15 mouse cellular contexts compared by ENCODE assay signal in genomic region chr5:113929526-113929925, GRCm38 (mm10). TPM values are rescaled to one million over a fixed set of nuclear protein-coding genes. Genes with fewer than 3 reads are reported as not detected.
DNase-seq lines count a peak whose midpoint lies in the region; ATAC-seq and TF ChIP-seq lines count a peak whose summit lies in the region.
"Had no signal": no experiment of that assay in that cellular context is flagged by ENCODE, and none has a peak within 500 bp of the region (broad histone marks: within the 10 kb centered on the region; RNA-seq: fewer than 3 reads in every experiment).

No protein-coding gene starts in this region.

- TF ChIP-seq CTCF in kidney, postnatal 0 days (IDR thresholded peaks at IDR 0.05; ENCODE audit: low read depth), result peak; percentile 35; the same call in 1 of the 2 replicates

- no peaks in the 10 kb centered on the region for H3K36me3 ChIP-seq in heart, embryonic 11.5 days (ENCODE audit: control insufficient read depth, insufficient read depth, low read length)
- no peaks in the 10 kb centered on the region for H3K36me3 ChIP-seq in kidney, postnatal 0 days (ENCODE audit: insufficient read depth, low read length)
- H3K36me3 ChIP-seq: embryonic facial prominence, embryonic 15.5 days; neural tube, embryonic 15.5 days had no signal

- 0 out of 2 replicates have a peak overlapping the region, but pooled peaks have one; percentile 15 for H3K27ac ChIP-seq in heart, embryonic 11.5 days (ENCODE audit: low read depth, low read length)
- no peak overlapping the region for H3K27ac ChIP-seq in kidney, postnatal 0 days
- H3K27ac ChIP-seq: left cerebral cortex, adult 2 months; liver, embryonic 14.5 days; neural tube, embryonic 15.5 days had no signal

- H3K4me2 ChIP-seq in heart, embryonic 11.5 days, result peak overlapping the region; percentile 8; the same call in 1 of the 2 replicates
- H3K4me2 ChIP-seq in kidney, postnatal 0 days (ENCODE audit: low read length), result 0 out of 2 replicates have a peak overlapping the region, but pooled peaks have one; percentile 1
- H3K4me2 ChIP-seq: embryonic facial prominence, embryonic 15.5 days; neural tube, embryonic 15.5 days had no signal

- peaks cover 24% of the 10 kb centered on the region for H3K4me1 ChIP-seq in heart, embryonic 11.5 days (ENCODE audit: control insufficient read depth, insufficient read depth, low read length)
- H3K4me1 ChIP-seq in kidney, postnatal 0 days (replicated peaks; ENCODE audit: insufficient read depth, low read length), result no peaks in the 10 kb centered on the region

- H3K9ac ChIP-seq in heart, embryonic 11.5 days (ENCODE audit: low read depth, low read length), result no peak overlapping the region
- no peak overlapping the region for H3K9ac ChIP-seq in kidney, postnatal 0 days (ENCODE audit: low read depth, low read length)
- H3K9ac ChIP-seq: embryonic facial prominence, embryonic 15.5 days; liver, embryonic 14.5 days; neural tube, embryonic 15.5 days had no signal

- peaks cover 3% of the 10 kb centered on the region; the same call in 1 of the 2 replicates for H3K9me3 ChIP-seq in heart, embryonic 11.5 days (replicated peaks; ENCODE audit: control insufficient read depth, low read length)
- no peaks in the 10 kb centered on the region; the same call in 1 of the 2 replicates for H3K9me3 ChIP-seq in kidney, postnatal 0 days (replicated peaks; ENCODE audit: low read length)
- H3K9me3 ChIP-seq: embryonic facial prominence, embryonic 15.5 days; neural tube, embryonic 15.5 days had no signal

- no peak for DNase-seq in heart, adult 9 months (ENCODE audit: low spot score in 2 of 2)
- no peak for DNase-seq in kidney, postnatal 0 days (ENCODE audit: low spot score)
- DNase-seq in kidney, adult 8-10 months, result no peak
- DNase-seq in urinary bladder, postnatal 14 days (ENCODE audit: low spot score), result peak; percentile 2
- DNase-seq in urinary bladder, postnatal 10 days (ENCODE audit: low spot score), result no peak
- DNase-seq in frontal cortex, postnatal 14 days (ENCODE audit: low spot score in 2 of 2), result no peak
- DNase-seq: adrenal gland, adult 2 months; midbrain, embryonic 14.5 days; thymus, postnatal 14 days had no signal

- no peak overlapping the region for H3K4me3 ChIP-seq in heart, embryonic 11.5 days (ENCODE audit: low read depth, low read length)
- no peak overlapping the region for H3K4me3 ChIP-seq in kidney, postnatal 0 days (replicated peaks; ENCODE audit: low read depth, low read length)
- H3K4me3 ChIP-seq: embryonic facial prominence, embryonic 15.5 days; left cerebral cortex, adult 2 months; neural tube, embryonic 15.5 days had no signal

- 60% methylated on average over 10 of the region's 10 CpGs for WGBS in heart, embryonic 11.5 days (ENCODE audit: insufficient replicate concordance)
- 61% methylated on average over 10 of the region's 10 CpGs for WGBS in kidney, postnatal 0 days

- no peaks in the 10 kb centered on the region for H3K27me3 ChIP-seq in heart, embryonic 11.5 days (ENCODE audit: control insufficient read depth, insufficient read depth, low read length)
- no peaks in the 10 kb centered on the region for H3K27me3 ChIP-seq in kidney, postnatal 0 days (ENCODE audit: insufficient read depth, low read length)
- H3K27me3 ChIP-seq: embryonic facial prominence, embryonic 15.5 days; neural tube, embryonic 15.5 days had no signal

- no peak for ATAC-seq in heart, embryonic 11.5 days (replicated peaks; ENCODE audit: insufficient number of reproducible peaks, low FRiP score, low TSS enrichment)
- no peak for ATAC-seq in kidney, postnatal 0 days (replicated peaks; ENCODE audit: low FRiP score, low read depth)
- ATAC-seq in inflammation-experienced regulatory T-cells, adult 6 months, result no peak

RNA-seq across cellular contexts. Expression of gene Coro1c, which starts 21.0 kb away (rescaled TPM):
- 113 and 140 TPM in 2 replicates for polyA plus RNA-seq in heart, embryonic 11.5 days (2014; fragmentation: Nextera tagmentation; extraction: Ambion mirVana)
- polyA plus RNA-seq in kidney, postnatal 0 days (2015; fragmentation: Nextera tagmentation; extraction: Ambion mirVana), result 69.5 and 86.7 TPM in 2 replicates
- 10 to 100 TPM; 46.6 to 88.2 (median 57.2) TPM for polyA plus RNA-seq in inflammation-experienced regulatory T-cells, adult 6 months (2017; shearing (Covaris generic))
